Mouse (Mus musculus): ENCODE results near the gene Gm17019. TPM values are rescaled to one million over a fixed set of nuclear protein-coding genes. Genes with fewer than 3 reads are reported as not detected.
"Not testable (repeated sequence)": the region's sequence is repeated elsewhere in the genome, so short reads cannot be mapped to it uniquely, and the experiment has no call there.

Gene Gm17019
- polyA plus RNA-seq (2015; fragmentation: Nextera tagmentation; extraction: Ambion mirVana) = not detected in 2 replicates

GRCm38 (mm10) chr5:15032898-15033297, at the start of gene Gm17019:
TSS of gene Gm17019 (minus strand) at chr5:15032998.
- not testable (repeated sequence) for H3K27me3 ChIP-seq (ENCODE audit: control insufficient read depth, insufficient read depth, low read depth, low read length); ATAC-seq (ENCODE audit: low read depth); H3K4me1 ChIP-seq (replicated peaks; ENCODE audit: control insufficient read depth, insufficient read depth, low read length); H3K4me2 ChIP-seq (ENCODE audit: low read depth, low read length); H3K9ac ChIP-seq (ENCODE audit: low read length); H3K27ac ChIP-seq (ENCODE audit: low read length); H3K4me3 ChIP-seq (ENCODE audit: low read length); H3K9me3 ChIP-seq (ENCODE audit: control insufficient read depth, low read length); H3K36me3 ChIP-seq (ENCODE audit: control insufficient read depth, insufficient read depth, low read length)
- WGBS = 26% methylated on average over 1 of the region's 1 CpGs

- not testable (repeated sequence) for ATAC-seq (ENCODE audit: low read depth); H3K4me1 ChIP-seq (replicated peaks; ENCODE audit: control insufficient read depth, insufficient read depth, low read length); H3K36me3 ChIP-seq (ENCODE audit: control insufficient read depth, insufficient read depth, low read length); H3K4me2 ChIP-seq (ENCODE audit: low read depth, low read length); H3K9ac ChIP-seq (ENCODE audit: low read length); H3K27ac ChIP-seq (ENCODE audit: low read length); H3K27me3 ChIP-seq (ENCODE audit: control insufficient read depth, insufficient read depth, low read depth, low read length); H3K9me3 ChIP-seq (ENCODE audit: control insufficient read depth, low read length); H3K4me3 ChIP-seq (ENCODE audit: low read length)
- WGBS = 90% methylated on average over 1 of the region's 1 CpGs
Observed at GRCm38 (mm10) chr5:15062385-15062715, 29.6 kb upstream of the Gm17019 start.

- not testable (repeated sequence) for H3K27me3 ChIP-seq (ENCODE audit: control insufficient read depth, insufficient read depth, low read depth, low read length); H3K9me3 ChIP-seq (ENCODE audit: control insufficient read depth, low read length); H3K36me3 ChIP-seq (ENCODE audit: control insufficient read depth, insufficient read depth, low read length); H3K4me1 ChIP-seq (replicated peaks; ENCODE audit: control insufficient read depth, insufficient read depth, low read length); H3K4me3 ChIP-seq (ENCODE audit: low read length); H3K4me2 ChIP-seq (ENCODE audit: low read depth, low read length); H3K9ac ChIP-seq (ENCODE audit: low read length); H3K27ac ChIP-seq (ENCODE audit: low read length)
- 80% methylated on average over 4 of the region's 4 CpGs for WGBS
- ATAC-seq (ENCODE audit: low read depth) = peak; percentile 71
Observed at GRCm38 (mm10) chr5:15061638-15062384, 29.0 kb upstream of the Gm17019 start.

GRCm38 (mm10) chr5:15054151-15055025, 21.6 kb upstream of the Gm17019 start:
- not testable (repeated sequence) for H3K9me3 ChIP-seq (ENCODE audit: control insufficient read depth, low read length); H3K27ac ChIP-seq (ENCODE audit: low read length); H3K4me1 ChIP-seq (replicated peaks; ENCODE audit: control insufficient read depth, insufficient read depth, low read length); H3K9ac ChIP-seq (ENCODE audit: low read length); ATAC-seq (ENCODE audit: low read depth); H3K27me3 ChIP-seq (ENCODE audit: control insufficient read depth, insufficient read depth, low read depth, low read length); H3K4me2 ChIP-seq (ENCODE audit: low read depth, low read length); H3K4me3 ChIP-seq (ENCODE audit: low read length); H3K36me3 ChIP-seq (ENCODE audit: control insufficient read depth, insufficient read depth, low read length)
- WGBS = 69% methylated on average over 10 of the region's 10 CpGs

- H3K27me3 ChIP-seq (ENCODE audit: control insufficient read depth, insufficient read depth, low read depth, low read length); ATAC-seq (ENCODE audit: low read depth); H3K9me3 ChIP-seq (ENCODE audit: control insufficient read depth, low read length); H3K27ac ChIP-seq (ENCODE audit: low read length); H3K36me3 ChIP-seq (ENCODE audit: control insufficient read depth, insufficient read depth, low read length); H3K4me2 ChIP-seq (ENCODE audit: low read depth, low read length); H3K4me1 ChIP-seq (replicated peaks; ENCODE audit: control insufficient read depth, insufficient read depth, low read length); H3K9ac ChIP-seq (ENCODE audit: low read length); H3K4me3 ChIP-seq (ENCODE audit: low read length): not testable (repeated sequence)
- 80% methylated on average over 7 of the region's 8 CpGs for WGBS
Observed at GRCm38 (mm10) chr5:15053606-15053962, 20.8 kb upstream of the Gm17019 start.

- H3K9ac ChIP-seq (ENCODE audit: low read length); H3K4me2 ChIP-seq (ENCODE audit: low read depth, low read length): not testable (repeated sequence)
Observed at GRCm38 (mm10) chr5:15052945-15053605, 20.3 kb upstream of the Gm17019 start.

GRCm38 (mm10) chr5:15050807-15051206, 18.0 kb upstream of the Gm17019 start:
- H3K27me3 ChIP-seq (ENCODE audit: control insufficient read depth, insufficient read depth, low read depth, low read length); ATAC-seq (ENCODE audit: low read depth); H3K4me3 ChIP-seq (ENCODE audit: low read length); H3K9ac ChIP-seq (ENCODE audit: low read length); H3K36me3 ChIP-seq (ENCODE audit: control insufficient read depth, insufficient read depth, low read length); H3K27ac ChIP-seq (ENCODE audit: low read length); H3K9me3 ChIP-seq (ENCODE audit: control insufficient read depth, low read length); H3K4me1 ChIP-seq (replicated peaks; ENCODE audit: control insufficient read depth, insufficient read depth, low read length); H3K4me2 ChIP-seq (ENCODE audit: low read depth, low read length): not testable (repeated sequence)
- 77% methylated on average over 2 of the region's 2 CpGs for WGBS

More at GRCm38 (mm10) chr5:15052945-15053605, 20.3 kb upstream of the Gm17019 start:
- not testable (repeated sequence) for H3K27ac ChIP-seq (ENCODE audit: low read length); H3K4me3 ChIP-seq (ENCODE audit: low read length); H3K9me3 ChIP-seq (ENCODE audit: control insufficient read depth, low read length); H3K27me3 ChIP-seq (ENCODE audit: control insufficient read depth, insufficient read depth, low read depth, low read length); H3K4me1 ChIP-seq (replicated peaks; ENCODE audit: control insufficient read depth, insufficient read depth, low read length); H3K36me3 ChIP-seq (ENCODE audit: control insufficient read depth, insufficient read depth, low read length); ATAC-seq (ENCODE audit: low read depth)
- WGBS = 79% methylated on average over 4 of the region's 4 CpGs

GRCm38 (mm10) chr5:15044830-15045767, 12.3 kb upstream of the Gm17019 start:
- H3K4me2 ChIP-seq (ENCODE audit: low read depth, low read length); H3K4me1 ChIP-seq (replicated peaks; ENCODE audit: control insufficient read depth, insufficient read depth, low read length); H3K9me3 ChIP-seq (ENCODE audit: control insufficient read depth, low read length); H3K9ac ChIP-seq (ENCODE audit: low read length); H3K36me3 ChIP-seq (ENCODE audit: control insufficient read depth, insufficient read depth, low read length); H3K27me3 ChIP-seq (ENCODE audit: control insufficient read depth, insufficient read depth, low read depth, low read length); H3K4me3 ChIP-seq (ENCODE audit: low read length); H3K27ac ChIP-seq (ENCODE audit: low read length): not testable (repeated sequence)
- 81% methylated on average over 6 of the region's 9 CpGs for WGBS
- ATAC-seq (ENCODE audit: low read depth) = 0 out of 2 replicates have a peak, but pooled peaks have one; percentile 20

Measured in lung, embryonic 16.5 days (tissue).